Mouse (Mus musculus) thymus, postnatal 4 days (tissue): ENCODE measurements around the gene Gm2237.
"Not testable (repeated sequence)": the region's sequence is repeated elsewhere in the genome, so short reads cannot be mapped to it uniquely, and the experiment has no call there.

Experiments used
- DNase-seq: peaks from one replicate; pipeline ENCODE4 v3.0.0; 2021

The Gm2237 gene

GRCm38 (mm10) chr14:19584804-19585667 lies at the start of gene Gm2237:
TSS of gene Gm2237 (minus strand) at chr14:19585135.
- peak; percentile 45 for DNase-seq

- DNase-seq: not testable (repeated sequence)
These were observed 17.5 kb upstream of the Gm2237 start, which contains the start of gene Gm5458 for GRCm38 (mm10) chr14:19602481-19602880. TSS of gene Gm5458 (minus strand) at chr14:19602581.

- DNase-seq: not testable (repeated sequence)
These were observed 35.1 kb downstream of the Gm2237 start, which contains the start of gene Gm2244 for GRCm38 (mm10) chr14:19549863-19550262. TSS of gene Gm2244 (minus strand) at chr14:19549963.
